Mouse (Mus musculus): ENCODE data around the gene Gm20388.

DNA sequence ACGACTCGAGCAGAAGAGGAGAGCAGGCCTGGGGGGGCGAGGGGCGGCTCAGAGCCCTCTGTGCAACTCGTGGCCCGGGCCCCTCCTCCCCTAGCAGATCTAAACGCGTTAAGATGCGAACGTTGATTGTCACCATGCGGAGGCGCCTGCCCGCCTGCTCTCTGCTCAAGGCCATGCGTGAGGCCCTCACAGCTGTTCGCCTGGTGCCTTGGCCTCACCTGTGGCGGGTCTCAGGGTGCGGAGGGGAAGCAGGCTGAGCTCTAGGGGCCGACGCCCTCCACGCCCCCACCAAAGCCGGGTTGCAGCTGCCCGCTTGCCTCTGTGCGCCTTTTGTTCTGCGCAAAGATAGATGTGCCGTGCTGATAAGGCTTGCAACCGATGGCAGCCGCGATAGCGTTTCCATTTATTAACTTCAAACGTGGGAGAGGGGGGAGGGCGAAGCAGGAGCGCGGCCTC is 2373.6 kb downstream of the Gm20388 start:
- TF ChIP-seq CHD2 (IDR thresholded peaks at IDR 0.05; ENCODE audit: low read depth, low read length) (no peak), ZNF384 (IDR thresholded peaks at IDR 0.05; ENCODE audit: low read depth, low read length) (no peak), ZC3H11A (IDR thresholded peaks at IDR 0.05; ENCODE audit: borderline replicate concordance, low read depth, low read length) (no peak)
